Mouse (Mus musculus) CD4-positive, CD25-positive, alpha-beta regulatory T cell, adult 4 months (primary cell): ENCODE data around the gene 9330182L06Rik. TPM values are rescaled to one million over a fixed set of nuclear protein-coding genes. Genes with fewer than 3 reads are reported as not detected.

ENCODE experiments used
- ATAC-seq: one replicate; pipeline ENCODE4 v1.8.0; 2017
- polyA plus RNA-seq, 2 experiments: library from polyadenylated mRNA; unstranded; fragments of 100-300 nt; shearing (Covaris generic); gene quantifications; one replicate each; pipeline ENCODE4 v1.2.1; 2017

9330182L06Rik gene
- polyA plus RNA-seq, result not detected

GRCm38 (mm10) chr5:9265586-9266279, at the start of gene 9330182L06Rik:
9330182L06Rik (plus strand) TSS chr5:9266118.
- no peak for ATAC-seq

DNA sequence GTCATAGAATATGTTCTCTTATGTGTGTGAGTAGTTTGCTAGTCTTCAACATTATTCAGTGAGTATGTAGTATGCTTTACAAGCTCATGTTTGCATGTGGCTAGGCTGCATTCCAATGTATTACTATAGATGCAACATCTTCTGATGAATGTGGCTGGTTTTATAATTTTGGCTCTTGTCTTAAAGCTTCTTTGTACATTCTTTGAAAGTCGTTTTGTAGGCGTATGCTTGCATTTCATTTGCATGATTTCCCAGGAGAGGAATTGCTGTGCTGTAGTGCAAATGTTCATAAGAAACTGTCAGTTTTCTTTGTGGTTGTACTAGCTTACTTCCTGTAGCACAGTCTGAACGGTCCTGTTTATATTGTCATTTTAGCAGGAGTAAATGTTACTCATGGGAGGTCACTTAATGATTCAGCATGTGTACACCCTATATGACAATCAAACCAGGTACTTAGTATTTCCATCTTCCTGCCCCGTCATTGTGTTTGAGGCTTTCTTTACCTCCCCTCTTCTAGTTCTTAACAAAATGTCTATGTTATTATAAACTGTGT, 38.4 kb upstream of the 9330182L06Rik start:
- no peak for ATAC-seq

GRCm38 (mm10) chr5:9264361-9264760, 1.6 kb upstream of the 9330182L06Rik start:
- ATAC-seq, result no peak

DNA sequence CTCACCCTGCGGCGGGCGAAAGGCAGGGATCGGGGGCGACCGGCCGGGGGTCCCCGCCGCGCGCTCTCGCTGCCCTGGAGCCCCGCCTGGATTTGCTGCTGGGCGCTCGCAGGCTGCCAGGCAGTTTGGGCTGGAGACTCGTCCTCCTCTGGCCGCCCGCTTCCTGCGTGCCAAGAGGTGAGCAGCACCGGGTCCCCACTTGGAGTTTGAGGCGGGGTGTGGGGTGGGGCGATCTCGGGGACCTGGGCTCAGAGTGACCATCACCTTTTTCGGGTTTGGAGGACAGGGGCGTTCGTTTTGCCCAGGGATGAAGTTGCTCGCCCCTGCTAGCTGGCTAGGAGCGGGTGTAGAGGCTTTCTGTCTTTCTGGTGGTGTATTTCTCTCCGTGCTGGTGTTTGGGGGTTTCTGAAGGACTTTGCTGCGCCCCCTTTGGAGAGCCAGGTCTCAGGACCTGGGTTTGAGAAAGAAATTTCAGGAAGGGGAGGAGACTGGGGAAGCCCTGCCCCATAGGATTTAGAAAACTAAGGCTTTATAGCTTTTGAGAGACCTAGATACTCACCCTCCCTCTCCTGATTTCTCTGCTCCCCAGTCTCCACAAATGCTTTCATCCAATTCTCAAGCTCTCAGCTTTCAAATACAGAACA, 484 bp downstream of the 9330182L06Rik start:
- ATAC-seq, result no peak

GRCm38 (mm10) chr5:9269666-9270065, 3.7 kb downstream of the 9330182L06Rik start:
- no peak for ATAC-seq

- no peak for ATAC-seq
Measured at GRCm38 (mm10) chr5:9272976-9273375, 7.1 kb downstream of the 9330182L06Rik start.

DNA sequence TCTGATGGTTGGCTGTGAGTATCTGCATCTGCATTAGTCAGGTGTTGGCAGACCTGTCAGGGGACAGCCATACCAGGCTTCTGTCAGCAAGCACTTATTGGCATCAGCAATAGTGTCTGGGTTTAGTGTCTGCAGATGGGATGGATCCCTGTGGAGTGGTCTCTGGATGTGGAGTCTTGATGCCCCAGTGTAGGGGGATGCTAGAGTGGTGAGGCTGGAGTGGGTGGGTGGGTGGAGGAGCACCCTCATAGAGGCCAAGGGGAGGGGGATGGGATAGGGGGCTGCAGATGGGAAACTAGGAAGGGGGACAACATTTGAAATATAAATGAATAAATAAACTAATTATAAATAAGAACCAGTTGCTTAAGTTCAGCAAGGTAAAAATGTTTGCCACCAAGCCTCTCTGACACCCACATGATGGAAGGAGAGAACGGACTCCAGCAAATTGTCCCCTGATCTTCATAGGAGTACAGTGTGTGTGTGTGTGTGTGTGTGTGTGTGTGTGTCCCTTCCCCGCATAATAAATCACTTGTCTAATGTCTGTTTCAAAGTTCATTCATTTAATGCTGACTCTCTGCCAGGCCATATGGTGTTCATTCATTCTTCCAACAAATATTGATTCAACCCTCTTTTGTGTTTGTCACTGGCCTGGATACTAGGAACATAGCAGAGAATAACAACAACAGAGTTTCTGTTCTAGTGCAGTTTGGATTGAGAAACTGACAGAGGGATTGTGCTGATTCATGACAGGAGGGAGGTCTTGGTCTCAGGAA, 30.0 kb downstream of the 9330182L06Rik start:
- ATAC-seq, result no peak

- no peak for ATAC-seq
Measured at GRCm38 (mm10) chr5:9296550-9296928, 30.6 kb downstream of the 9330182L06Rik start.

DNA sequence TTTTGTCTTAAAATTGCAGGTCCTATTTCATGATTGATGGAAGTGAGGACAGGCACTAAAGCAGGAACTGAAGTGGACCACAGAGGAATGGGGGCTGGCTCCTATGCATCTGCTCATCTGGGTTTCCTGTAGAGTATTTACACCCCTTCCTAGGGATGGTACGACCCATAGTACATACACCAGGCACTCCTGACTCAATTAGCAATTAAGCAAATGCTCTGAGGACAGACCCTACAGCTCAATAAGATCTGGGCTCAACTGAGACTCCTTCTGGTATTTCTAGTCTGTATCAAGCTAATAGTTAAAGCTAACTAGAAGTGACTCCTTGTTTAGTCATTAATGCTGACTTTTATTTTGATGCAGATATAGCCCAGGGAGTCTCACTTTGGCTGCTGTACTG, 60.9 kb downstream of the 9330182L06Rik start:
- ATAC-seq, result no peak

DNA sequence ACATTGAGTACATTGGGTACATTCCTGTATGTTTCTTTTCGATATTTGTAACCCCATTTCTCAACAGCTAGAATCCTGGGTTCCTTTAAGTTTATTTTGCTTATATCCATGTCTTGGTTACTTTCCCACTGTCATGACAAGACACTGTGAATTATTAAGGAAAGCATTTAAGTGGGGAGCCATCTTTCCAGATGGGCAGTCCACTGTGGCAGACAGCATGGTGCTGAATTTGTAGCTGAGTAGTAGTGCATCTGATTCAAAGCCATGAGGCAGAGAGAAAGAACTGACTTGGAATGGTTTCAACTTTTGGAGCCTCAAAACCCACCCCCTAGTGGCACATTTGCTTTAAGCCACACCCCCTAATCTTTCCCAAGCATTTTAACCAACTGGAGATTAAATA, 61.6 kb downstream of the 9330182L06Rik start:
- no peak for ATAC-seq

GRCm38 (mm10) chr5:9338756-9339510, 73.0 kb downstream of the 9330182L06Rik start:
- ATAC-seq, result no peak

GRCm38 (mm10) chr5:9339511-9340173, 73.7 kb downstream of the 9330182L06Rik start:
- no peak for ATAC-seq

DNA sequence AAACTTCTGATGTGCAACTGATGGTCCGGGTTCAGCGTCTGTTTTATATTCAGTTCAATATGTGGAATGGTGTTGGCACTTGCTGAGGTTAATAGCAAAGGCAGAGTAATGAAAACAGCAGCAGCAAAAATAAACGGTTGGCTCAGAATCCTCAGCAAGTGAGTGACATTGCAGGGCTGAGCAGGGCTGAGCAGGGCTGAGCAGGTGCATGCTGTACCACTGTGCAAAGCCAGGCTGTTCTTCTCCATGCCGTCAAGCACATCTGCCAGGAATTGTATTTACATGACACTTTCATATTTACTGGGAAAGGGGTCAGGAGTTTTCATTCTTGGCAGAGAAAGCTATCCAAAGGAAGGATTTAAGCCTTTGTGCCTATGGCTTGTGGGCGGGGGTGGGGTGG, 78.7 kb downstream of the 9330182L06Rik start:
- ATAC-seq, result no peak

DNA sequence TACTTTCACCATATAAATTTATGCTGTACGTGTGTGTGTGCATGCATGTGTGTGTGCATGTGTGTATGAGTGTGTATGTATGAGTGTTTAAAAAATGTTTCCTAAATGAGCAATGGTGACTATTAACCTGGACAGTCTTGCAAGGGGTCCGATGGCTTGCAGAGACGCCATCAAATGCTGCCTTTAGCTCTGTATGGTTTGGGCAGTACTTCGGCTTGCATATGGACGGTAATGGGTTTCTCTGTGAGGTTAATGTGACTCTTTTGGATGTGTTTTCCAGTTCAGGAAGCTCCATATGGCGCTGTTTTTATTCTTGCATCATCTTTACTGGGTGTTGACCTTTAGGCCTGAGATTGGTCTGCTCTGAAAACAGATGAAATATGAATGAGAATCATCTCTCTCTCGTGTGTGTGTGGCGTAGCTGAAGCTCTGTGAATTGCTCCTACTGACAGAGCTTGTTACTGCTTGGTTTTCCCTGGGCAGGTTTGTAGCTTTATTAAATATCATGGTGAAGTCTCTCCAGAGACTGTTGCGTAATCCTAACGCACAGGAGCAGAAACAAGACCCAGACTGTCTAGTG, 79.2 kb downstream of the 9330182L06Rik start:
- ATAC-seq, result no peak

DNA sequence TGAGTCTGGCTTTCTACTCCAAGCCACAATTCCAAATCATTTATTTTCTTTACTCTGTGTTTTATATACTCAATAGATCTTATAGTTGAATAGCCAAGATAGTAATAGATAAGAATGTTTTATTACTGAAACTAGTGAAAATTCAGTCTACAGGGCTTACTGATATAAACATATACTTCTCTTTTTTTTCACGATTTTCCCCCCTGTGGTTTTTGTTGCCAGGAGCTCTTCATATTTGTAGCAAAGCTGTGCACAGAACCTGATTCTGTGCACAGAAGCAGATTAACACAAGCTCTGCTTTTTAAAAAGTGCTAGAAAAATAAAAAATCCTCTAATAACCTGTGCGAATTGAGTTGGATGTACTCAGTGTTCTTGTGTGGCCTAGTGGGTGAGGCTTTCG, 79.7 kb downstream of the 9330182L06Rik start:
- ATAC-seq, result no peak

DNA sequence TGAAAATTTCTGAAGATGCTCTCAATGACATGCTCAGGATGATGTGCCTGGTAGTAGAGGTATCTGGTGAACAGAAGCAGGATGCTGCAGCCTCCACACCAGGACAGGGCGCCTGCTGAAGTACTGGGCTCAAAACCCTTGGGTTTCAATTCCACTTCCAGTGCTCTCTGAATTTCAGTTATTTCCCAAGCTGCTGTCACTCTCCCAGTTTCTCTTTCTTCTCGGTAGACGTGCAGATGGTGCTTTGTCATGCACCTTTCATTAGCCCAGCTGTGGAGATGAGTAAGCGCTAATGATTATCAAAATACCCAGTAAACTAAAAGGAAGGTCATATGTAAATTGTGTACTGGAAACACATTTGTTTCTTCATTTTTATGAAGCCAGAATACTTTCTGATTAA, 80.6 kb downstream of the 9330182L06Rik start:
- no peak for ATAC-seq

DNA sequence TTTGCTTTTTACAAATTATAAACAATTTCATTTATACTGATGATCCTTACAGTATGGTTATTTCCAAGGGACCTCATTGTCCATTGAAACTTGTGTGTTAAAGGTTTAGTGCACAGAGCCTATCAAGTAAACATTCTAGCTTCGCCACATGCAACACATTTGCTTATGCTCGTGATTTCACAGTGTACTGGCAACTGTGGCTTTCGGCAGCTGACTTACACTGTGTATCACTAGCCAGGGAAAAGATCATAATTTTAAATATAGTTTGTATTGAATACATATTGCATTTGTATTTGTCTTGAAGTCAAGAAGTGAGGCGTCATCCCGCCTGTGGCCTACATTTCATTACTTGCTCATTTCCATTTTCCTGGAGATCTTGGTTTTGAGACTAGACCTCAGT, 86.2 kb downstream of the 9330182L06Rik start:
- ATAC-seq, result no peak

DNA sequence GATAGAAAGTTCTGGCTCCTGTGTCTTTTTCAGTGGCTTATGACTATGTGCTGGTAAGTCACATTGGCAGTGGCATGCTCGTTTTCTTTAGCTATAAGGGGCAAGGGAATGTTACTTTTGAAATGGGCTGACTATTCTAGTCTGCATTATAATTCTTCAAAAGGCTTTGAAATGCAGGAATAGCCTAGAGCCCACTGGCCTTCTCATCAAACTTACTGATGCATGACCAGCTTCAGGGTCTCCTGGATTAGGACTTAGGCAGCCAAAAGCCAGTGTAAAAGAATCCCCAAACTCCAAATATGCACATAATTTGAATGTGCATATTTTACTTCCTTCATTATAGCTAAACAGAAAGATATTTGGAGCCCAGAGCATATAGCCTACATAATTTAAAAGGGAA, 86.7 kb downstream of the 9330182L06Rik start:
- ATAC-seq, result no peak

DNA sequence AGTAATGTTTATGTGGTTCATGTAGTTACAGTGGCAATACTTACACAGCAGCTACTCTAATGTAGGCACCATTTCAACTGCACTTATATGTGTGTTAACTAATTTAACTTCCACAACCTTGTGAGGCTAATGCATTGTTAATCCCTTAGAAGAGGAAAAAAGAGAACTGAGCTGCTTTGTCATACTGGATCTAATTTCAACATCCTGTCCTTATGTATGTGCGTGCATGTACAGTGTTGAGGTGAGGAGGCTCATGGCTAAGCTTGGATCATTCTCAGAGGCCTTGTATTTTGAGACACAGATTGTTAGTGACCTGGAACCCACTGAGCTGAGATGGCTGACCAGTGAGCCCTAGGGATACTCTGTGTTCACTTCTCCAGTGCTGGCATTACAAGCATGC, 88.3 kb downstream of the 9330182L06Rik start:
- ATAC-seq, result no peak

GRCm38 (mm10) chr5:9358076-9358475, 92.2 kb downstream of the 9330182L06Rik start:
- ATAC-seq, result no peak

DNA sequence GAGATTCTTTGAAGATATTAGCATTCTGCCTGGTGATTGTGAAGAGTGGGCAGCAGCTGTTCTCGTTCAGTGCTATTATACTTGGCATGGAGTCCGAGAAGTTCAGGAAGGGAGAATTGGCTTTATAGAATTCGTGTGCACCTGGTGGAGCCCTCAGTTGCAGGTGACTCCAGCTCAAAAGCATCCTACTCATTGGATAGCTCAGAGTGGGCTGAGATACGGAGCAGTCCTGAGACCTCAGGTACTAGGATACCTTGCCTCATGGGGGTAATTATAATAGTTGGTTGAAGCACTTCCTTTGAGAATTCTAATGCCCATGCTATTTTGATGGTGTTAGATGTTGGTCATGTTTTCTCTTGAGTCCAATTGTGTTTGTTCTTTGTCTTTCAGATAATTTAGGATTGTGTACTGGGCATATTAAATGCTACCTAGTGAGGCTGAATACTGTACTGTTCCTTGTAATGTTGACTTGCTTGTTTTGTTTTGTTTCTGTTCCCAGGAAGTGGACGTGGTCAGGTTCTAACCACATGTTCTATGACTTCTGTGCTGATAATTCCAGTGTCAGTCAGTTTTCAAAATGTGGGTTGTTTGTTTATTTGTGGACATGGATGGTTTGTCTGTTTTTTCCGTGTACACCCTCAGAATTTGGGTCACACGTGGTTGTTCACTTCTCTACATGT, 96.2 kb downstream of the 9330182L06Rik start:
- ATAC-seq, result no peak
